Mouse (Mus musculus) bone marrow, adult 2 months (tissue): Measurements from ENCODE around the gene Tgm5.

ENCODE experiments used
- CTCF ChIP-seq: fragments of 200-500 bp; IDR thresholded peaks from 2 replicates; pipeline ENCODE4 v1.5.1; 2011; ENCODE audit warnings: low read length, control low read depth; ENCODE audit not compliant: control insufficient read depth, insufficient read depth
- POLR2A ChIP-seq: fragments of 200-500 bp; IDR thresholded peaks from 2 replicates; pipeline ENCODE4 v1.6.1; 2011; ENCODE audit warnings: low read depth, mild to moderate bottlenecking, control low read depth, low read length, borderline replicate concordance; ENCODE audit not compliant: control insufficient read depth

DNA sequence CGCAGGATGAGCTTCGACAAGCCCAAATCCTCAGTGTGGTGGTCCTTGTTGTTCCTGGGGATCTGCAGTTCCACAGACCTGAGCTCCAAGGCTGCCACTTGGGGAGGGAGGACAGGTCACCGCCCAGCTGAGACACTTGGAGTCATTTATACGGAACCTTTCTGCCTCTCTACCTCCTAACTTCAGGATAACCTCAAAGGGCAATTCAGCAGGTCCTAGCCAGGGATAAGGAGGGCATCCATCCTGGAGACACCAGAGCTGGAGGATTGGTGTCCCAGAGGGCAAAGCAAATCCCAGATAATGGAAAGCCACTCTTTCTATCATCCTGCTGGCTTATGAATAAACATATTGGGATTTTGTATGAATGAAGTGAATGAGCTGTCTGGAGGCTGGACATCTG is 24.1 kb upstream of the Tgm5 start, which contains the start of gene Tgm7:
- TF ChIP-seq CTCF, result no peak
- no peak for TF ChIP-seq POLR2A
